Mouse (Mus musculus) intestine, postnatal 0 days (tissue): ENCODE measurements at regions not wholly inside any gene's neighbourhood (a gene's known extent, or its start where the extent isn't known, plus 50 kb on each side); places are given as distances from the start of the nearest gene placed in this dataset.
A peak's percentile ranks its signal among the peaks of the same experiment; 100 is the strongest.

Experiments used
- ATAC-seq: fragments of 200-750 bp; cut with Nextera tagmentation; 2 replicates; pipeline ENCODE4 v1.8.0; 2017; ENCODE audit warnings: mild to moderate bottlenecking, moderate TSS enrichment, moderate library complexity
- H3K27ac ChIP-seq: fragments of 300-500 bp; sonication (generic); 2 replicates; pipeline ENCODE4 v1.5.1; 2014; ENCODE audit warnings: mild to moderate bottlenecking, low read depth, low read length, moderate library complexity
- H3K27me3 ChIP-seq: fragments of 300-500 bp; sonication (generic); replicated peaks from 2 replicates; pipeline ENCODE4 v1.6.1; 2014; ENCODE audit warnings: low read length, mixed read lengths; ENCODE audit not compliant: control insufficient read depth, insufficient read depth
- H3K36me3 ChIP-seq: fragments of 300-500 bp; sonication (generic); 2 replicates; pipeline ENCODE4 v1.6.1; 2014; ENCODE audit warnings: mild to moderate bottlenecking, moderate library complexity; ENCODE audit not compliant: control insufficient read depth, insufficient read depth
- H3K4me1 ChIP-seq: fragments of 300-500 bp; sonication (generic); replicated peaks from 2 replicates; pipeline ENCODE4 v1.6.1; 2014; ENCODE audit warnings: antibody characterized with exemption, low read length, mixed read lengths; ENCODE audit not compliant: control insufficient read depth, insufficient read depth
- H3K4me2 ChIP-seq: fragments of 300-500 bp; sonication (generic); replicated peaks from 2 replicates; pipeline ENCODE4 v1.6.1; 2014; ENCODE audit warnings: low read depth, mild to moderate bottlenecking, moderate library complexity
- H3K4me3 ChIP-seq: fragments of 300-500 bp; sonication (generic); 2 replicates; pipeline ENCODE4 v1.5.1; 2014; ENCODE audit warnings: low read depth, low read length
- H3K9ac ChIP-seq: fragments of 300-500 bp; sonication (generic); 2 replicates; pipeline ENCODE4 v1.6.1; 2014; ENCODE audit warnings: mild to moderate bottlenecking, low read depth, low read length
- H3K9me3 ChIP-seq: fragments of 300-500 bp; sonication (generic); 2 replicates; pipeline ENCODE4 v1.6.1; 2016; ENCODE audit warnings: mixed run types; ENCODE audit not compliant: control insufficient read depth
- CTCF ChIP-seq: sonication (generic); IDR thresholded peaks from 2 replicates; pipeline ENCODE4 v1.5.1; 2016; ENCODE audit warnings: low read depth, mild to moderate bottlenecking, control low read depth, antibody characterized with exemption, moderate library complexity
- WGBS: fragments of 180-500 bp; shearing (Covaris S2); extraction: QIAGEN DNeasy Blood & Tissue Kit; methylation state at CpG from one replicate; pipeline ENCODE4 v1.1.7; 2014; 5-methylcytosine and 5-hydroxymethylcytosine counted together

DNA sequence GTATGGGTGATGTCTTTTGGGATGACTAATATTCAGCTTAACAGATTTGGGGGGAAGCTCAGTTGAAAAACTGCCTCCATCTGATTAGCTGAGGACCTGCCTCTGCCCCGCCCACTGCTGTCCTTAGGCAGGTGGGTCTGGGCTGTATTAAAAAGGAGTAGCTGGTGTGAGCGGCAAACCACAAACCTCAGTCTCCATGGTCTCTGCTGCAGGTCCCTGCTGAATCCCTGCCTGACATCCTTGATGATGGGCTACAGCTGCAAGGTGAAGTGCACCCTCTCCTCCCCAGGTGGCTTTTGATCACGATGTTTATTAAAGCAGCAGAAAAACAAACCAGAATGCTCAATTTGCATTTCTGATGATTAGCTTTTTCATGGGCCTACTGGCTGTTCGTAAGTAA lies 60.8 kb upstream of the Plet1 start:
- Histone ChIP-seq H3K27ac (no peak overlapping the region), H3K4me1 (no peaks in the 10 kb centered on the region), H3K9me3 (no peaks in the 10 kb centered on the region), H3K4me3 (no peak overlapping the region), H3K4me2 (no peak overlapping the region), H3K9ac (no peak overlapping the region), H3K27me3 (no peaks in the 10 kb centered on the region), H3K36me3 (no peaks in the 10 kb centered on the region)
- no peak for TF ChIP-seq CTCF
- 63% methylated on average over 4 of the region's 4 CpGs for WGBS
- no peak for ATAC-seq

DNA sequence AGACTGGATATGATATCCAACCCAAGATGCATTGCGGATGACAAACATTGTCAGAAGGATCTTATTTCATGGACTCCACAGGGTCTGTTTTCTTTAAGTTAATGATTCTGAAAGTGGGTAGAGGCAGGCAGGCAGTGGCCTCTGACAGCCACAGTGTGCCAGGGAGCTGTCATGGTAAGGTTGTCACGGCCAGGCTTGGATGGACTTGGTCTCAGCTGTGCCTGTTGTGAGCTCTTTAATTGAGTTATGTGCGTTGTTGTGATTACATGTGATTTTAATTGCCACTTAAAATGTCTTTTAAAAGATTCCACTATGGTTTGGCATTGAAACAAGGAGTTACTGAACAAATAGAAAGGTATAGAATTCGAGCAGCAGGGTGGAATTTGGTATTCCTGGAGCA lies 60.3 kb upstream of the Plet1 start:
- Histone ChIP-seq H3K36me3 (no peaks in the 10 kb centered on the region), H3K4me3 (no peak overlapping the region), H3K27me3 (no peaks in the 10 kb centered on the region), H3K4me1 (no peaks in the 10 kb centered on the region), H3K27ac (no peak overlapping the region), H3K4me2 (no peak overlapping the region), H3K9me3 (no peaks in the 10 kb centered on the region), H3K9ac (no peak overlapping the region)
- no peak for TF ChIP-seq CTCF
- ATAC-seq, result no peak
- 60% methylated on average over 4 of the region's 4 CpGs for WGBS

DNA sequence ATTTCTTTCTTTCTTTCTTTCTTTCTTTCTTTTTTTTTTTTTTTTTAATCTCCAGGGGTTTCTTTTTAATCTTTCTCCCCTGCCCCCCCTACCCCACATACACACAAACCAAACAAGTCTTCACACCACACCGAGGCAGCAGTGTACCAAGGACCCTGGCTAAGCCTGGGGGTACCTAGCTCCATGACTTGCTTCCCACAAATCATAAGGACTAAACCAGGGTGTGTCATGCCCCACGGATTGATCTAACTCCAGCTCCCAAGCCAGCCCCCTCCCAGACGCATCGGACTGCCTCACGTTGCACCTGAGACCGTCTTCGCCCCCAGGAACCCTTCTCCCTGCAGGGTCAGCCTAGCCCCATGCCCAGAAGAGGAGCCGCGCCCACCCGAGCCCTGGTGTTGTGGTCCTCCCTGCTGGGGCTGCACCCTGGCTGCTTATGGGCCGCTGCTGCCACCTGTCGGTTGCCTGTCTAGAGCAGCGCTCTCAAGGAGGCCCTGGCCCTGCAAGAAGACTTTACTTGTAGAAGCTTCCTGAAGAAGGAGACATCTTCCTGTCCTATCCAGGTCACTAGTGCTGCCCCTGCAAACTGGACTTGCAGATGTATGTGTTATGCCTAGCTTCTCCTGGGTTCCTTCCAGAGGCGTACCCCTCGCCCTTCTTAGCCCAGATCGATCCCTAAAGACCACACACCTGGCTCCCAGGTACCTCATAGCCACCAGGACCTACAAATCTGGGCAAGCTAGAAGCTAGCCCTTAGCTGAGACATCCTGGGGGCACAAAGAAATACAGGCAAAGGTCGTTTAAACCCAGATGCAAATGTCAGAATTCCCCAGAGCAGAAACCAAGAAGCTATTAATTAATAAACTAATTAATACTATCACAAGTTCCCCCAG lies 56.2 kb upstream of the Plet1 start:
- no peaks in the 10 kb centered on the region for H3K36me3 ChIP-seq
- no peaks in the 10 kb centered on the region for H3K9me3 ChIP-seq
- no peak overlapping the region for H3K27ac ChIP-seq
- H3K27me3 ChIP-seq, result no peaks in the 10 kb centered on the region
- no peak overlapping the region for H3K9ac ChIP-seq
- ATAC-seq, result peak; percentile 56
- TF ChIP-seq CTCF, result peak; percentile 98
- WGBS, result 15% methylated on average over 17 of the region's 17 CpGs
- peak overlapping the region; percentile 22 for H3K4me3 ChIP-seq
- no peaks in the 10 kb centered on the region for H3K4me1 ChIP-seq
- peak overlapping the region; percentile 62 for H3K4me2 ChIP-seq

DNA sequence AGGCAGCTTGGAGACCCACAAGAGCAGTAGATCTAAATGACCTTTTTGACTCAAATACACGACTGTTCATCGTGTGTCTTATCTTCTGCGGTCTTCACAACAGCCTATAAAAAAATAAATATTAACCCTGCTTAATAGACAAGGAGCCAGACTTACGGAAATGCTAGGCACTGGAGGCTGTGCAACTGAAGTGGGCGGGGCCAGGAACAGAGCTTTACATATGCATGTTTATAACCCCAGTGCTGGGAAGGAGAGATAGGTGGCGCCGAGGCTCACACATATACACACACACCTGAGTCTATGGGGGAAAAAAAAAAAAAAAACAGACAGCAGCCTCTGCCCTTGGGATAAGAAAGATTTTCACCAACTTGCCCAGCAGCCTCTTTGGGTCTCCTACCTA lies 55.6 kb upstream of the Plet1 start:
- H3K4me1 ChIP-seq, result no peaks in the 10 kb centered on the region
- H3K36me3 ChIP-seq, result no peaks in the 10 kb centered on the region
- ATAC-seq, result peak; percentile 46
- H3K9me3 ChIP-seq, result no peaks in the 10 kb centered on the region
- WGBS, result 27% methylated on average over 7 of the region's 7 CpGs
- no peaks in the 10 kb centered on the region for H3K27me3 ChIP-seq
- H3K27ac ChIP-seq, result no peak overlapping the region
- H3K9ac ChIP-seq, result no peak overlapping the region
- TF ChIP-seq CTCF, result no peak; the same call in 1 of the 2 replicates
- H3K4me3 ChIP-seq, result no peak overlapping the region
- H3K4me2 ChIP-seq, result peak overlapping the region; percentile 62; the same call in 1 of the 2 replicates

DNA sequence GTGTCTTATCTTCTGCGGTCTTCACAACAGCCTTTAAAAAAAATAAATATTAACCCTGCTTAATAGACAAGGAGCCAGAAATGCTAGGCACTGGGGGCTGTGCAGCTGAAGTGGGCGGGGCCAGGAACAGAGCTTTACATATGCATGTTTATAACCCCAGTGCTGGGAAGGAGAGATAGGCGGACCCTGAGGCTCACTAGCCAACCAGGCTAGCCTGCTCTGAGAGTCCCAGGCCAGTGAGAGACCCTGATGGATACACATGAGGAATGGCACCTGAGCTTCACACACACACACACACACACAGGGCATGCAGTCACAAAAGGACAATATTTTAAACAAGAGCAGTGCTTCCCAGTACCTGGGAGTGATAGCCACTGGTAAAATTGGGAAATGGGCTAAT lies 54.1 kb upstream of the Plet1 start:
- Histone ChIP-seq H3K27ac (no peak overlapping the region), H3K4me1 (no peaks in the 10 kb centered on the region), H3K9ac (no peak overlapping the region), H3K36me3 (no peaks in the 10 kb centered on the region), H3K4me2 (no peak overlapping the region), H3K27me3 (no peaks in the 10 kb centered on the region), H3K4me3 (no peak overlapping the region), H3K9me3 (no peaks in the 10 kb centered on the region)
- WGBS, result 57% methylated on average over 3 of the region's 3 CpGs
- no peak for ATAC-seq
- no peak for TF ChIP-seq CTCF

DNA sequence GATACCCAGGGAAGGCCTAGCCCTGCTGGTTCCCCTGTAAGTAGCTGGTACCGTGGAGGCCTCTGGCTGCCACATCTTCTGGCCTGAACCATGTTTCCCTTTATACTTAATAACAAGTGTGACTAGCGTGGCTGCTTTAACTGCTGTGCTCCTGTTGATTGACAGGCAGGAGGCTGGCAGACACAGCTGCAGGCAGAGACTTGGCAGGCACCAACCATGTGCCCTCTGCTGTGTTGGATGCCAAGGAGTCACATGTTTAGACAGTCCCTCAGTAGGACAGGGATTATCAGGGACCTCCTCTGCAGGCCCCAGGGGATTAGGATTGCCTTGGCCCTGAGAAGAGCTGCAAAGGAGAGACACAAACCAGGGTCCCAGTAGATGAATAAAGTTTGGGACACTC lies 53.6 kb upstream of the Plet1 start:
- no peak for ATAC-seq
- H3K4me2 ChIP-seq, result no peak overlapping the region
- no peaks in the 10 kb centered on the region for H3K4me1 ChIP-seq
- WGBS, result 75% methylated on average over 2 of the region's 2 CpGs
- no peak overlapping the region for H3K4me3 ChIP-seq
- no peak for TF ChIP-seq CTCF
- H3K9me3 ChIP-seq, result no peaks in the 10 kb centered on the region
- H3K27me3 ChIP-seq, result no peaks in the 10 kb centered on the region
- H3K27ac ChIP-seq, result no peak overlapping the region
- no peak overlapping the region for H3K9ac ChIP-seq
- H3K36me3 ChIP-seq, result no peaks in the 10 kb centered on the region
